Mouse (Mus musculus): Measurements from ENCODE around the gene Anks1. TPM values are rescaled to one million over a fixed set of nuclear protein-coding genes. Genes with fewer than 3 reads are reported as not detected.
"Not testable (repeated sequence)": the region's sequence is repeated elsewhere in the genome, so short reads cannot be mapped to it uniquely, and the experiment has no call there.

The Anks1 gene
- total RNA-seq, 2 experiments from 2014 or later, result 34.5 to 42.9 TPM

DNA sequence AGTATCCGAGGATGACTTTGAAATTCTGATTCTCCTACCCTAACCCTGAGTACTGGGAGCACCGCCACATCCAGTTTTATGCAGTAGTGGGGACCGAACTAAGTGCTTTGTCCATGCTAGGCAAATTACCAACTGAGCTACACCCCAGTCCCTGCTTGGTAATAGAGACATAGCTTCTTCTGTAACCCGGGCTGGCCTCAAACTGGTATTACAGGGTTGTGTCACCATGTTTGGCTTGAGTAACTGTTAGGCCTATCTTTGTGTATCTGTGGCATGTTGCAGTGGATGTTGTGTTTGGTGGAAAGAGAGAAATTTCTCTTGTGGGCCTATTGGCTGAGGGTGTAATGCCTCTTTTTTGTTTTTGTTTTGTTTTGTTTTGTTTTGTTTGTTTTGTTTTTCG is 21.2 kb downstream of the Anks1 start:
- DNase-seq (ENCODE audit: extremely low spot score in 1 of 2, low spot score in 1 of 2), result no peak

DNA sequence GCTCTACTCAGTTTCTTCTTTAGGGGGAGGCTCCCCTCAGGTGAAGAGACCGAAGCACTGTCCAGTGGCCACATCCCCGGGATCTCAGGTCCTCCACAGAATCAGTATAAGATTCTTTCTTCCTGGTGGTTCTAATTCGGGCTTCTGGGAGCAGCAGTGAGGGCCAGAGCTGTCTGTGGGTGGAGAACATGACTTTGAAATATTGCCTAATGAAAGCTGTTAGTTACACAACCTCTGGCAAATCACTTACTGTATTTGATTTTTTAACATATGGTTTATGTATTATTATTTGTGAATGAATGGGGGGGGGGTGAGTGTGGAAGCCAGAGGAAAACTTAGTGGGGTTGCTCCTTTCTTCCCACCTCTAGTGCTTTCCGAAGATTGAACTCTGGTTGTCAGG is 22.7 kb downstream of the Anks1 start:
- DNase-seq (ENCODE audit: extremely low spot score in 1 of 2, low spot score in 1 of 2), result no peak

DNA sequence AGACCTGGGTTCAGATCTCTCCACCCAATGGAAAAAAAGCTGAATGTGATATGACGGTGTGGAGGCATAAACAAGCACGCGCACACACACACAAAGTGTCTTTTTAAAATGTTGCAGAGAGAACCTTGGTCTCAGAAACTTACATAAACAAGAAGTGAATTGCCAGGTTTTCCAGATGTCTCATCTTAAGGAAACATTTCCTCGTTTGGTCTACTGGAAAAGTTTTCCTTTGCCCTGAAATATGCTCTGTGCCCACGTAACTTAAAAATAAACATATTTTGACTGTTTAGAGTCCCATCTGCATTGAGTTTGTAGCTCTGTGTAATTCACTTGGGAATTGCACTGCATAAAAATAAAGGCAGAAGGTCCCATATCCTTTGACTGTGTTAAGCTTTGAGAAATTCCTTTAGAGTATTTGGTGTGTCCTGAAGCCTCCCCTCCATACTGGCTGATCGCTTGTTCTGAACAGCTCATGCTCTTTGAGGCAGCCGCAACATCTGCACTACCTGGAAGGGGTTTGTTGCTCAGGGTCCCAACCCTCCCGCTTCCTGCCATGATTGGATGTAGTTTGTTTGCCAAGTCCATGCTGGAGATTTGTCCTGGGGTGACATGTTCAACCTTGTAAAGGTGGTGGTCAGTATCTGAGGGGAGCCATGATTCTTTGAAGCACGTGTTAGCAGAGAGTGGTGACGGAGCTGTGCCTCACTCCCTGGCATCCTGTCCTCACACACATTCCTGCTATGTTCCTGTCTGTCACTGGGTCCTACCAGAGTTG is 25.2 kb downstream of the Anks1 start:
- no peak for DNase-seq (ENCODE audit: extremely low spot score in 1 of 2, low spot score in 1 of 2)

- no peak for DNase-seq (ENCODE audit: extremely low spot score in 1 of 2, low spot score in 1 of 2)
These were observed 26.0 kb downstream of the Anks1 start for GRCm38 (mm10) chr17:27935091-27935490.

DNA sequence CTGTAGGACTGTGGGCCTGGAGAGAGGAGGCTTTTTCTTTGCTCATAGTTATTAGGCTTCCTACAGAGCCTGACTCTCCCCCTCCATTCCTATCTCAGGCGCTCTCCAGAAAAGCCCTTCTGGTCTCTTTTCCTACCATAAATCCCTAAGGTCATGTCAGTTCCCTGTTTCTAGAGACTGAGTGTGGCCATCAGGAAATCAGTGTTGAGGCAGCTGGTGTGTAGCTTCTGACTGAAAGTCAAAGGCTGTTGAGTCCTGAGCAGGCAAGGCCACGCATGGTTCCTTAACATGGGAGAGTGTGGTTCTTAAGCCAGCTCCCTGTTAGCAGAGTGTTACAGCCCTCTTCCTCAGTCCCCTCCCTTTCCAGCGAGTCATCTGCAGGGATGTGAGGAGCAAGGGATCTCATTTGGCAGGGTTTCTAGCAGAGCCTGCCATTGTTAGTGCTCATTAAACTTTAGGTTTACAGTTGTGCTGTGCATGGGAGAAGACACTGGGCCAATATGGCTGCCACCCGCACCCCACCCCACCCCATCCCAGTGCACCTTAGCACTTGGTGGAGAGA is 28.0 kb downstream of the Anks1 start:
- no peak for DNase-seq (ENCODE audit: extremely low spot score in 1 of 2, low spot score in 1 of 2)

DNA sequence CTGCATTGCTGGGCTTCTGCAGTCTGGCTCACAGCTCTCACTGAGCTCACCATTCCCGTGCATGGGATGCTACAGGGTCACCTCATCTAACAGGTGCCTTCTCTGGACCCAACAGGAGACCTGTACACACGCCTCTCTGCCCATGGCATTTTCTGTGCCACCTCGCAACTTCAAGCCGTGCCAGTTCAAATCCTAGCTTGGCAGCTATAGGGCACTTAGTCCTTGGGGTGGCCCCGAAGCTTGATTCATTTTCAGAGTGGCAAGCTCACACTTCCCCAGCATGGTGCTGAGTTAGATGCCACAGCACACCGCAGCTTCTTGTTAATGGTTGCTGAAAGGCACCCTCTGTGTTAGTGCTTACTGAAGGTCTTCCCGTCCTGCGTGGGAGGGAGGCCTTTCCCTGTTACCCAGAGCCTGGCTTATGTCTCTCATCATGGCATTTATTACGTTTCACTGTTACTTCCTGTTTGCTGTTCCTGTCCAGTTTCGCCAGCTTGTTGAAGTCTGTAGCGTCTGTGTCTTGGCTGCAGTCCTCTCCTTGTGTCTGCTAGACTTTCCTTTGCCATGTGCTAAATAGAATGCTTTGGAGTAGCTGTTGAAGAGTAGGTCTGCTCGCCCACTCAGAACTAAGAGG is 29.1 kb downstream of the Anks1 start:
- no peak for DNase-seq (ENCODE audit: extremely low spot score in 1 of 2, low spot score in 1 of 2)

- no peak for DNase-seq (ENCODE audit: extremely low spot score in 1 of 2, low spot score in 1 of 2)
These were observed 29.9 kb downstream of the Anks1 start for GRCm38 (mm10) chr17:27939028-27939427.

DNA sequence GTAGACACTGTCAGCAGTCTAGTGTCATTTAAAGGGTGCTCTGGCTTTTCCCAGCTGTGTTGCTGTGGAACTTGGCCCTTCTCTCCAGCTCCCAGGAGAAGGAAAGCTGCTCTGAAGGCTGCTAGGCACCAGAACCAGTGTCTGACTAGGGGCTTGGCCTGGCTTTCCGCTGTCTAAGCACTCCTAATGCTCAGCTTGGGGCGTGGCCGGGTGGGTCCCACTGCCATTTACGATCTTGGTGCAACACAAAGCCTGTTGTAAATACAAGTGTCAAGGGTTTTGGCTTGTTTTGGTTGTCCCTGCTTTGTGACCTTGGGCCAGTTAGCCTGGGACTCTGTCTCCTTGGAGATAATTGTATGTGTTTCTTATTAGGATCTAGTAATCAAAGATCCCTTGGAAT is 31.2 kb downstream of the Anks1 start:
- DNase-seq (ENCODE audit: extremely low spot score in 1 of 2, low spot score in 1 of 2), result no peak

- DNase-seq (ENCODE audit: extremely low spot score in 1 of 2, low spot score in 1 of 2), result no peak
These were observed 32.1 kb downstream of the Anks1 start for GRCm38 (mm10) chr17:27941178-27941577.

GRCm38 (mm10) chr17:27941698-27942097 is 32.6 kb downstream of the Anks1 start:
- no peak for DNase-seq (ENCODE audit: extremely low spot score in 1 of 2, low spot score in 1 of 2)

DNA sequence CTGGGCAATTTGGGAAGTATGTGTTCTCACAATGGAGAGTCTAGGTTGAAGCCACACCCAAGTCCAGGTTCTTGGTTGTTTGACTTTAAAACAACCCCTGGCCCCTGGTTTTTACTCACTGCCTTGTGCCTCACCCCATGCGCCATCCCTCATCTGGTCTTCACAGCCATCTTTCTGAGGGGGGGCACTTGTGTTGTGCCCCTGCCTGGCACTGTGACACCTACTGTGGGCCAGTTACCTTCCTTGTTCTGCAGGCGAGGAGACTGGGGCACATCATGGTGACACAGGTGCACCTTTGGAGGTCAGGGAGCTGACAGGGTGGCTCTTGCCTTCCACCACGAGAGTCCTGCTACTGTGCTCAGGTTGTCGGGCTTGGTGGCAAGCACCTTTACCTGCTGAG is 33.0 kb downstream of the Anks1 start:
- DNase-seq (ENCODE audit: extremely low spot score in 1 of 2, low spot score in 1 of 2), result no peak

DNA sequence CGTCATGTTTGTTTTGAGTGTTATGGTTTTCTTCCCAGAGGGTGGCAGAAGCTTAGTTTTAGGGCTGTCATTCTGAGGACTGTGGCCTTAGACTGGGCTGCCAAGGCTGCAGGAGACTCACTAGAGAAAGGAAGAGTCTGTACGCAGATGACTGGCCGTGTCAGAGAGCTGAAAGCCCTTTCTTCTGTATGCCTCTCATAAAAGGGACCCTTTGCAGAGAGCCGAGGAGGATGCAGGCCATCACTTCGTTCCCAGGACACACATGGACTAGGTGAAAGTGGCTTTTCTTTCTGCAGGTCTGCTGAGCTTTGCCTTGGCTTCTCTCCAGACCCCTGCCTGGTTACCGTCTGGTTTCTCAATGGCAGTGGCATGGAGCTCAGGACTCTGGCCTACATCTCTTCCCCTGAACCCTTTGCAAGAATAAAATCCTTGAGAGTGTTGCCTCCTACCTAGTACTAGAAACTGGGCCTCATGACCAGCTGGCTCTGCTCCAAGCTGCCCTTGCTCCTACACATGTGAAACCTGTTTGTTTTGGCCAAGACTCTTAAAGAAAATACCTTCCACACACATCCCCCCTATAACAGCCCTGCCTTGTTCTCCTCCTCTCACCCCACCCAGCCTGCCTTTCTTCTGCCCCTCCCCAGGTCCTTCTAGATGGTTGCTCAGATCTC is 36.6 kb downstream of the Anks1 start:
- DNase-seq (ENCODE audit: extremely low spot score in 1 of 2, low spot score in 1 of 2), result no peak

DNA sequence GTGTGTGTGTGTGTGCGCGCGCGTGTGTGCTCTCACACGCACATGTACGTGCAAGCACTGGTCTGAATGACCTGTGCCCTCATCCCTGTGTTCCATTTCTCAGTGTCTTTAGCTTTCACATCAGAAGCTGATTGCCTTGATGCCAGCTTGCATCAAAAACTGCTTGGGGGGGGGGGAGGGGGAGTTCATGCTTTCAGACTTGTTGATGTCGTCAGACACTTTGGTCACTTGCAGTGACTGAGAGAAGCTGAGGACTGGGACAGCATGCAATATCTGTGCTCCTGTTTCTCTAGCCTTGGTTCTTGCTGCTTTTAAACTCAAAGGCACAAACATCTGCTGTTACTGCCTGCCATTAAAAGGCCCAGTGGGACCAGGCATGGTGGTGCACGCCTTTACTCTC is 37.3 kb downstream of the Anks1 start:
- DNase-seq (ENCODE audit: extremely low spot score in 1 of 2, low spot score in 1 of 2), result no peak

DNA sequence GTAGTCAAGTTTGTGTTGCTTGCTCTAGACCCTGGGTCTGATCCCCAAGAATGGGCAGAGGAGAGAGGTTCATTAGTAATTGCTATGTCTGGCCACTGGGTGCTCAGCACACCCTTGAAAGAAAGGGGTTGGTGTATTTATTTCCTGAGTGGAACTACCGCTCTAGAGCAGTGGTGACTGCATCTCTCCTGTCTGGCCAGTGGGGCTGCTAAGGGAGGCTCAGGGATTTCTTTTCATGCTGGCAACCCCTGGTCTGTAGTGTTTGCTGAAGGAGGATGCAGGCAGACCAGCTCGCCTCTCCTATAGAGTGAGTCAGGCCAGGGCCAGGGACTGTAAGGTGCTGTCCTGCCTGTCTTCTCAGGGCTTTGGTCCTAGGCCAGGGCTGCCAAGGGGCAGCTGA is 38.0 kb downstream of the Anks1 start:
- DNase-seq (ENCODE audit: extremely low spot score in 1 of 2, low spot score in 1 of 2), result no peak

GRCm38 (mm10) chr17:27953136-27953535 is 44.0 kb downstream of the Anks1 start:
- DNase-seq (ENCODE audit: extremely low spot score in 1 of 2, low spot score in 1 of 2), result no peak

GRCm38 (mm10) chr17:27954629-27955402 is 45.7 kb downstream of the Anks1 start:
- DNase-seq (ENCODE audit: extremely low spot score in 1 of 2, low spot score in 1 of 2), result no peak

DNA sequence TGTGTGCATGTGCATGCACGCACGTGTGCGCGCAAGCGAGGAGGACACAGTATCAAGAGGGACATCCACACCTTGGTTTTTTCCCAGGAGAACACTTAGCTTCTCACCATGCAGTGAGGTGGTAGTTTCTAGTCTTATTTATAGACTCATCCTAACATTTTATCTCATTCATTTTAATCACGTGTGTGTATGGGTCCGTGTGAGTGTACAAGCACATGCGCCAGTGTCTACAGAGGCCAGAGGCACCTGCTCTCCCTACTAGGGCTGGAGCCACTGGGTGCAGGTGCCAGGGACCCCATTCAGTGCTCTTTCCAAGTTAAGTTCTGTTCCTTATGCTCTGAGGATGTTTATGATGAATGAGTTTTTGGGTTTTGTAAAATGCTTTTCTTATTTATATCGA is 48.5 kb downstream of the Anks1 start:
- DNase-seq (ENCODE audit: extremely low spot score in 1 of 2, low spot score in 1 of 2), result no peak

DNA sequence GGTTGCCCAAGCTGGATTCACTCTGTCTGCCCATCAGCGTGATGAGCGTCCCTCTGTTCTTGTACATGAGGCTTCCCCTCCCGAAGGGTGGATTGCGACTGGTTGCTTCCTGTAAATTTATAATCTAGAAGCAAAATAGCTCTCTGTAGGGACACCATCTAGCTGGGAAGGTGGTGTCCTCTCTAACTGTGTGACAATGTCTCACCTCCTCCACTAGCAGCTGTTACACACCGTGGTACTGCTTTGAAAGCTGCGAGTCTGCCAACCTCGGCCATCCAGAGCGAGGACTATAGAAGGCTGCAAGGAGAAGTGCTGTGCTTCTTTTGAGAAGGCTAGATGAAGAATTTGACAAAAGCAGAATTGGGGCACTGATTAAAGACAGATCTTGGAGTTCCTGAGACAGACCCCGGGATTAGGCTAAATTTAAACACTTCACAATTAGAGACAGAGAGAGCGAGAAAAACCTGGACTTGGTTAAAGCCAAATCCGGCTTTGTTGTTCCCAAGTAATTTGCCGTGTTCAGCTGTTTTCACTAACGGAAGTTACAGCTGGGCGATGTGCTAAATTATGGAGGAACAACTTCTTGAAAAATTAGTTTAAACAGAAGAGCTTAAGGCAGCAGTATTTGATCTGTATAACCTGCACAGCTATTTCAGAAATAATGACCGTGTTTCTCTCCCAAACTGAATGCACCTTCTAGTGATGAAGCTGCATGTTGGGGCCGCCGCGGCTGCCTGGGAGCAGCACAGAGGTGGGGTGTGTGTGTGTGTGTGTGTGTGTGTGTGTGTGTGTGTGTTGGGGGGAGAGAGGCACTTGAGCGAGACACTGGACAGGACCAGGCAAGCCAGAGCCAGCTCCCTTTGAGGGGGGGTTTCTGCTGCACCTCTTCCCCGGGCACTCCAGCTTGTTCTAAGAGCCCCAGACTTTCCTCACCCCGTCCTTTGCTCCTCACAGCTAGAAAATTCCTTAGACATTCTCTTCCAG is 51.3 kb downstream of the Anks1 start:
- DNase-seq (ENCODE audit: extremely low spot score in 1 of 2, low spot score in 1 of 2), result no peak

GRCm38 (mm10) chr17:27963120-27963519 is 54.0 kb downstream of the Anks1 start:
- DNase-seq (ENCODE audit: extremely low spot score in 1 of 2, low spot score in 1 of 2), result not testable (repeated sequence)

Data from layer of hippocampus, postnatal 25 days (tissue).